Mouse (Mus musculus): Measurements from ENCODE around the gene Tmem131.

Tmem131 gene

GRCm38 (mm10) chr1:36835593-36835992 lies 107.9 kb downstream of the Tmem131 start:
- DNase-seq (ENCODE audit: low read depth, low spot score), result no peak

- DNase-seq (ENCODE audit: low read depth, low spot score), result no peak
Measured at GRCm38 (mm10) chr1:36834090-36834489, 109.4 kb downstream of the Tmem131 start.

- no peak for DNase-seq (ENCODE audit: low read depth, low spot score)
Measured at GRCm38 (mm10) chr1:36830913-36831866, 112.3 kb downstream of the Tmem131 start.

DNA sequence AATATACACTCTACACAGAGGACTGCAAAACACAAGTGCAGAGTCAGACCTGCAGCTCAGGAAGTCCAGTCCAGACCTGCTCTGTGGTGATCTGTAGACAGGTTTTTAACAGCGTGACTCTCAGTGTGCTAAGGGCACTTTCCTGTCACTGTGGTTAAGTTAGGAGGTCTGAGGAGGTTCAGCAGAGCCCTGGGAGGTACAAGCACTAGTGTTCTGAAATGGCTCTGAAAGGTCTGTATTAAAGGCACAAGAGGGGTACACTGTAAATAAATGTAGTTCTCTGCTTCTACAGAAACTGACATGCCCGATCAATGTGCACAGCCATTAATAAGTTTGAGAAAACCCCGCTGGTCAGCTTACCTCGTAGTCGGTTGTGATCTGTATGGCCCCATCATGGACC lies 119.1 kb downstream of the Tmem131 start:
- no peak for DNase-seq (ENCODE audit: low read depth, low spot score)

DNA sequence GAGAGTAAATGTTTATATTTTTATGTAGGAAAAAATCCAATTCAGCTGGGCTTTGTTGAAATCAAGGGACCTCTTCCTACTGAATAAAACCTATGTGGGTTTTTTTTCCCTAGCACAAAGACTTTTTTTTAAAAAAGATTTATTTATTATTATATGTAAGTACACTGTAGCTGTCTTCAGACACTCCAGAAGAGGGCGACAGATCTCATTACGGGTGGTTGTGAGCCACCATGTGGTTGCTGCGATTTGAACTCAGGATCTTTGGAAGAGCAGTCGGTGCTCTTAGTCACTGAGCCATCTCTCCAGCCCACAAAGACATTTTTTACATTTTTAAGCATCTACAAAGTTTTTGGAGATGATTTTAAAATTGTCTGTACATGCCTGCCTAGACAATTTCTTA lies 121.5 kb downstream of the Tmem131 start:
- peak; percentile 7 for DNase-seq (ENCODE audit: low read depth, low spot score)

DNA sequence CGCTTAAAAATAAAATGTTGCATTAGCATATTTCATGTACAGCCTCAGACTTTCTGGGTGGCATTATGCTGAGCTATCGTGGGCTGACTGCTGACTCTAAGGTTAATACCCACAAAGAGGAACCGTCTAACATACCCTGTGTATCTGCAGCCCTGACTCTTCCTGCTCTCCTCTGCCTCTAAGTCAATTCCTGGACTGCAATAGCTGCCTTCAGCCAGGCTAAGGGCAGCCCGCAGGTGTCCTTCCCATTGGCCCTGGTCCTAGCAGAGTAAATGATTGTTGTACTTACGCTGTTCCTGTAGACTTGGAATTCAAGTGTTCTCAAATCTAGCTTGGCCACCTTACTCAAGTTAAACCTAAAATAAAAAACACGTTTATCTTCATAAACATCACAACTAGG lies 128.3 kb downstream of the Tmem131 start:
- DNase-seq (ENCODE audit: low read depth, low spot score), result no peak

GRCm38 (mm10) chr1:36814271-36814903 lies 129.1 kb downstream of the Tmem131 start:
- no peak for DNase-seq (ENCODE audit: low read depth, low spot score)

DNA sequence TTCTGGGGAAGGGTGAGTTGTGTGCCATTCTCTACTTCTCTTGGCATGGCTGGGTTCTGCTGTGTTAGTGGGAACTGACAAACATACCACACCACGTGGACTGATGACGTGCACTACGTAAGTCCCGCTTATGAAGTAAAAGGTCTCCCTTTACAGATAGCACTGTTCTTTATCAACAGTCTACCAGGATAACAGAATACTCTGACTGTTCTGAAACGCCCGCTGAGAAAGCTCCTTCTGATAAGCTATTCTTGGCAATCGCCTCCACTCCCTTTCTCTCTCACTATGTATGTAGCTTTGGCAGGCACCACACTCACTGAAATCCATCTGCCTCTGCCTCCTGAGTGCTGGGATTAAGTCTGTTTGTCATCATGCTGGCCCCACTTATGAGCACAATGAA lies 130.1 kb downstream of the Tmem131 start:
- no peak for DNase-seq (ENCODE audit: low read depth, low spot score)

- no peak for DNase-seq (ENCODE audit: low read depth, low spot score)
Measured at GRCm38 (mm10) chr1:36811806-36812205, 131.7 kb downstream of the Tmem131 start.

DNA sequence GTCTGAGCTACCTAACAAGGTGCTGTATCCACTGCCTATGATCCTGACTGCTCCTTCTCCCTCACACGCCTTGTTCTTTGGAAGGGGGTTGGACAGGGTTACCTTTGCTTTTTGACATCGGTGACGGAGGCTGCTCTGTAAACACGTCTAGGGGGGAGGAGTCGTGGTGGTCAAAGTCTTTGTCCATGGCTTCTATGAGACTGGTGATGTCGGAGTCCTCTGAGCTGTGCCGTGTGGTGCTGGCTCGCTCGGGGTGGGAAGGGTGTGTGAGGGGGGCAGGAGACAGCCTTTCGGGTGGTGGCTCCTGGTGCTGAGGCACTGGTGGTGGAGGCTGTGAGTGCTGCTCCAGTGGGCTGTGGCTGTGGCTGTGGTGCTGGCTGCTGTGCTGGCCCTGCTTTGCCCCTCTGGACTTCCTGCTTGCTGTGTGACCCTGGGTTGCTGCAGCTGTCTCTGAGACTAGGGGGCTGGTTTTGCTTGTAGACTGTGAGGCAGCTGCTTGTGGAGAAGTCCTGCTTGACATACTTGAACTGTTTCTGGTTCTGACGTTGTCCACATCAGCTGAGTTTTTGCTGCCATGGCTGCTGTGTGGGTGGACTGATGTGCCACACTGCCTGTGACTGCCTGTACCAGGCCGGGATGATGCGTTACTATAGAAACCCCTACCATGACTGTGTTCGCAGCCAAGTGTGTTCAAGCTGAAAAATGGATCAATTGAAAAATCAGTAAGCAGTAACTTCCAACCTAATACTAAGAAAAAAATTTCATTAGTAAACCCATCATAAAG lies 135.5 kb downstream of the Tmem131 start:
- no peak for DNase-seq (ENCODE audit: low read depth, low spot score)

DNA sequence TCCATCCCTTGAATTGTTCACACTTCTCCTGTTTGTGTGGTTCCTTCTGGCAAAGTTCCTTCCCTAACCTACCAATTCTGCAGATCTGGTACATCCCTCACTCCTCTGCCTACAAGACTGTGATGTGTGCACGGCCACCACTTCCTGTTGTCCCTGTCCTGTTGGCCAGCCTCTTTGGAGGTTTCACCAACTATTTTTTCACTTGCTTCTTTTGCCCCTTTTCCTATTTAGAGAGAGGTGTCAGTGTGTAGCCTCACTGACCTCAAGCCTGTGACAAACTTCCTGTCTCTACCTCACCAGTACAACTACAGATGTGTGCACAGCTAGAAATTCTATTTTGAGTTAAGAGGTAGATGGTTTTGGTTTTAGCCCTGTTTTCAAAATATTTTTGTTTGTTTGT lies 136.4 kb downstream of the Tmem131 start:
- DNase-seq (ENCODE audit: low read depth, low spot score), result no peak

DNA sequence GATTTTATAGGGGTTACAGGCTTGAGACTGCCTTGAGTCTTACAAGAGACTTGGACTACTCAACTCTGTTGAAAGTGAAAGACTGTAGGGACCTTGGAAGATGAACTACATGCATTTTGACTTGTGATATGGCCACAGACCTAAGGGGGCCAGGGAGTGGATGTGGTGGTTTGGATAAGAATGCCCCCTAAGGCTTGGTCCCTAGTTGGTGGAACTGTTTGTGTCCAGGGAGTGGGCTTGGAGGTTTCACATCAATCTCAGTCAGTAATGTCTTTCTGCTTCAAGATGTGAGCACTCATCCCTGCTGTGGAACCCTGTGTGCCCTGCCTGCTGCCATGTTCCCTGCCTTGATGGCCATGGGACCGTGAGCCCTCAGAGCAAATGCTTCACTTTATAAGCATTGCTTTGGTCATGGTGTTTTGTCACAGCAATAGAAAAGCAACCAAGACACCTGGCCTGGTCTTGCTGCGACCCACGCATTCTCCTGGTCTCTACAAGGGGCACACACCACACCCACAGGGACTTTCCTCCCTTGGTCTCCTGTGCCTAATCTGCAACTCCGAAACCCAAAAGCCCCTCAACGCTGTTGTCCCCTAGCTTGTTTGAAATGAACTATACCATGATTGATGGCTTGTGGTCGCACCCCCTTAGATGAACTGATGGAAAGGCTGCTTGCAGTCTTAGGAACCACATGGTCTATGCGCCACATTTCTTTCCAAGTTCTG lies 137.1 kb downstream of the Tmem131 start:
- DNase-seq (ENCODE audit: low read depth, low spot score), result no peak

DNA sequence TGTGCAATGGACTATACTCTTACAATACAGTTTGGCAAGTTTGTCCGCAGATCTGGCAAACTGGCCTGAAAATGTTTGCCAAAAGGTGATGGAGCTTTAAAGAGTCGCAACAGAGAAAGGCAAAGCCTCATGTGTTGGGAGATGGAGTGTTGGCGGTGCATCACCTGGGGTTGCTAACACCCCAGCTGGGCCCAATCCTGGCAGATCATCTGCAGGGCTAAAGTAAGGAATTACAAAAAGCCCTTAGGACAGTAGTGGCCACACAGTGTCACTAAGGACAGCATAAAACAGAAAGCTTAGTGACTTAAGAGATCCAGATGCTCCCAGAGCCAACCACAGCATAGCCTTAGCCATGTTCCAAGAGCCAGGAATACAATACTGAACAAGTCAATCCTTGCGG lies 138.6 kb downstream of the Tmem131 start:
- DNase-seq (ENCODE audit: low read depth, low spot score), result no peak

GRCm38 (mm10) chr1:36804259-36804658 lies 139.2 kb downstream of the Tmem131 start:
- DNase-seq (ENCODE audit: low read depth, low spot score), result no peak

- DNase-seq (ENCODE audit: low read depth, low spot score), result no peak
Measured at GRCm38 (mm10) chr1:36800379-36801011, 143.0 kb downstream of the Tmem131 start.

DNA sequence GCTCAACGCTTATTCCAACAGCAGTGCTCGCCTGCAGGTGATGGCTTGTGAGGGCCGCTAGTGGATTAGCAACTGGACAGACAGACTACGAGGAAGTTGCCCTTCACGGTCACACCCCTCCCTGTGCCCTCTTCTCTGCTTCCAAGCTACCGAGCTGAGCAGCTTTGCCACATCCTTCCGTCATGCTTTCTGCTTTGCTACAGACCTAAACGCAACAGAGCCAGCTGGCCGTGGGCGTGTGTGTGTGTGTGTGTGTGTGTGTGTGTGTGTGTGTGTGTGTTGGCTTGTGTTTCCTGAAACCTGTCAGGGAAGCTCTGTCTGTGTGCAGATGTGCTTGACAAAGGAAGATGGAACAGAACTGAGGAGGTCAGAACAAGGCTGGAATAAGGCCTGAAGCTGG lies 146.0 kb downstream of the Tmem131 start:
- no peak for DNase-seq (ENCODE audit: low read depth, low spot score)

DNA sequence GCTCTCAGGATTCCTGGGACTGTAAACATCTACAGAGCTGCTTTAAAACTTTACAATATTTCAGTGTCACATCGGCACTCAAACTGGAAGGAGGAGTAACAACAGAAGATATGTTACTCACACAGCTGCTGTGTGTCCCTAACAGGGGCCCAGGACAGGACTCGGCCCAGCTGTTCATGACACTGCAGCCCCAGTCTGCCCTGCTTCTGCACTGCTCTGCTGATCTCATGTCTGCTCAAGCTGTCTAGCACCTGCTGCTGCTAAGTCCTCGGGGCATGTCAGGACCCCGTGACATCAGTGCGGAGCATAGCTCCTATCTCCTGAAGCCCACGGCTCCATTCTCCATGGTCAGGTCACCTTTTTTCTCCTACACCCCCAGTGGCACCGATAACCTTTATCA lies 146.8 kb downstream of the Tmem131 start:
- no peak for DNase-seq (ENCODE audit: low read depth, low spot score)

DNA sequence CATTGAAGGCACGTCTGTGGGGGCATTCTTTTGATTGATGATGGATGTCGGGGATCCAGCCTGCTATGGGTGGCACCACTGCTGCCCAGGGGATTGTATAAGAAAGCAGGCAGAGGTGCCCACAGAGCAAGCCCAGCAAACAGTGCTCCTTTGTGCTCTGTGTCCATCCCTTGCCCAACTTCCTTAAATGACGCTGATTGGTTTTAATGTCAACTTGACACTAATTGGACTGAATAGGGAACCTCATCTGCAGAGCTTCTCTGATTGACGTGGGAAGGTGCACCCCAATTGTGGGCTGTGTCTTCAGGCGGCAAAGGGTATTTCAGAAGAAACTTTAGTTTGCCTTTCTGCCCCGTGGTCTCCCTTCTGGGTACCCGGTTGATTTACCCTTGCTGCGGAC lies 154.1 kb downstream of the Tmem131 start:
- DNase-seq (ENCODE audit: low read depth, low spot score), result no peak

DNA sequence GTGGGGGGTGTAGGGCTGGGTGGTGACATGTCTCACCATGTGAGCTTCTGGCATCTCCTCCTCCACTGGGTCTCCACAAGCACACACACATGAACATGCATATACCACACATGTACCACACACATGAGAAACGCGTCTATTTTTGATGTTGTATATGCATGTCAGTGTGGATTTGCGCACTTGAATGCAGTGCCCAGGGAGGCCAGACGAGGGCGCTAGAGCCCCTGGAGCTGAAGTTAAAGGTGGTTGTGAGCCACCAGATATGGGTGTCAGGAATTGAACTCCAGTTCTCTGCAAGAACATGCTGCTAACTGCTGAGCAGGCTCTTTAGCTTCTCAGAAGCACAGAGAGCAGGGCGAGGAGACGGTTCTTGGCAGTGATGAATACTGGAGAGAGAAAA lies 157.1 kb downstream of the Tmem131 start:
- no peak for DNase-seq (ENCODE audit: low read depth, low spot score)

DNA sequence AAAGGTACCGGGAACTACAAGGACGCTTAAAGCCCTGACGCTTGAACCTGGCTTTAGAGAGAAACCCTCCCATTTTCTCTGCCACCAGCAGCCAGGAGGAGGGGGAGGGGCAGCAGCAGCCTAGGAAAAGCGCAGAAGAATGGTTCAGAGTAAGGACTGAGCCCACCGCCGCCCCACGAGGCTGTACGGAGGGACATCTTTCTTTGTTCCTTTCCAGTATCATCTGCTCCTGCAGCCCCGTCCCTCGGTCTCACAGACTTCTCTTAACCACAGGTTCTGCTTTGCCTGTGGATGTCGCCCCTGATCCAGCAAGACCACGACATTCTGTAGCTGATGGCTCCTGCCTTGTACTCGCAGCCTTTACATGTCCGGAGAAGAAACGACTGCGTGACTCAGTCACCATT lies 158.2 kb downstream of the Tmem131 start:
- DNase-seq (ENCODE audit: low read depth, low spot score), result no peak

Measured in 3T3-L1 (cell line).